Mouse (Mus musculus): ENCODE measurements around the gene Sos1. TPM values are rescaled to one million over a fixed set of nuclear protein-coding genes. Genes with fewer than 3 reads are reported as not detected.

Gene Sos1
- polyA plus RNA-seq, 1 experiment, result 2.9 TPM

DNA sequence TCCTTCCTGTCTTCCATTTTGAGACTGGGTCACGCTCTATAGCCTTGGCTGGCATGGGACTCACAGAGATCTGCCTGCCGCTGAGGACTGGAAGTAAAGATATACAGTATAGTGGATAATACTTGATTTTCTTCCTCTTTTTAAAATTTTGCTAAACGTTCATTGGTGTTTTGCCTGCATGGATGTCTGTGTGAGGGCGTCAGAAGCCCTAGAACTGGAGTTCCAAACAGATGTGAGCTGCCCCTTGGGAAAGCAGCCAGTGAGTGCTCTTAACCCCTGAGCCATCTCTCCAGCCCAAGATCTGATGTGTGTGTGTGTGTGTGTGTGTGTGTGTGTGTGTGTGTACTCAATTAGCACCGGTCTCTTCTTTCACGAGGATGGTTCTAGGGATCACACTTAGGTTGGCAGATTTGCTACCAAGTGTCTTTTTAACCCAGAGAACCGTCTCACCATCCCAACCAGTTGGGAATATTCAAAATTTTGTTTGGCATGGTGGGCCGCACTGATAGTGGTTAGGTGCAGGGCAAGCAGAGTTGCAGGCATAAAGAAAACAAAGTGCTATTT lies 16.4 kb upstream of the Sos1 start:
- Histone ChIP-seq H3K4me1 (ENCODE audit: control insufficient read depth, insufficient read depth, low read length) (no peaks in the 10 kb centered on the region), H3K4me3 (replicated peaks; ENCODE audit: extremely low read depth, low read depth, low read length) (no peak overlapping the region)
- TF ChIP-seq CTCF (IDR thresholded peaks at IDR 0.05; ENCODE audit: insufficient read depth, low read length) (no peak), POLR2A (IDR thresholded peaks at IDR 0.05; ENCODE audit: borderline replicate concordance, extremely low read depth, low read depth, low read length) (no peak)
- 81% methylated on average over 8 of the region's 8 CpGs for WGBS
- no peak for DNase-seq

DNA sequence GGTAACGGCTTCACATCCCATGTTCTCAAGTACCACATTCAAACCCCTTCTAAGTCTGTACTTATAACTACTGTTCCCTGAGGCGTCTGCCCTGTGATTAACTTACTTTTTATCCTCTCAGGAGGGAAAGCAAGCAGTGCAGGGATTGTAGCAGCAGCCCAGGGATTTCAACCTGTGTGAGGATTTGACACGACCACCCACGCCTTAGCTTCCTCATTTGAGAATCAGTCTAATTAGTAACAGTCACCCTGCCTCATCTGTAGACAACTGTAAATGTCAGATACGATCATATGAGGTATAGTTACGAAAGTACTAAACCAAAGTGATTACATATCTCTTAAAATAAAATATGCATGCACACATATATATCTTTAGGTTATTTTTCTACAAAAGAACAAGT lies 15.9 kb upstream of the Sos1 start:
- WGBS, result 75% methylated on average over 6 of the region's 6 CpGs
- no peak for TF ChIP-seq CTCF (IDR thresholded peaks at IDR 0.05; ENCODE audit: insufficient read depth, low read length)
- TF ChIP-seq POLR2A (IDR thresholded peaks at IDR 0.05; ENCODE audit: borderline replicate concordance, extremely low read depth, low read depth, low read length), result no peak
- H3K4me1 ChIP-seq (ENCODE audit: control insufficient read depth, insufficient read depth, low read length), result no peaks in the 10 kb centered on the region
- DNase-seq, result no peak
- H3K4me3 ChIP-seq (replicated peaks; ENCODE audit: extremely low read depth, low read depth, low read length), result no peak overlapping the region

DNA sequence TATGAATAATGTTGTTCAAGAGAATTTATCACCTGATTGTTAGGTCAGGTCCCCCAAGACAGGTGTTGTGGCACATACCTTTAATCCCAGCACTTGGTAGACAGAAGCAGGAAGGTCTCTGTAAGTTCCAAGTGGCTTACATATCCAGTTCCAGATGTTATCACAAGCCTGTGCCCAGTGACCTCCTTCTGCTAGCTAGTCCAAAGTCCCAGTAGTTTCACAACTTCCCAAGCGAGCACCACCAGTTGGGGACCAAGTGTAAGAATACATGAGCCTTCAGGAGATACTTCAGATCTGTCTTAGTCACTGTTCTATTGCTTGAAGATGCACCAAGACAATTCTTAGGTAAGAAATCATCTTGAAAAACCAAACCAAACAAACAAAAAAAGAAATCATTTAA lies 13.6 kb upstream of the Sos1 start:
- no peak for DNase-seq
- Histone ChIP-seq H3K4me3 (replicated peaks; ENCODE audit: extremely low read depth, low read depth, low read length) (no peak overlapping the region), H3K4me1 (ENCODE audit: control insufficient read depth, insufficient read depth, low read length) (no peaks in the 10 kb centered on the region)
- TF ChIP-seq CTCF (IDR thresholded peaks at IDR 0.05; ENCODE audit: insufficient read depth, low read length) (no peak), POLR2A (IDR thresholded peaks at IDR 0.05; ENCODE audit: borderline replicate concordance, extremely low read depth, low read depth, low read length) (no peak)
- WGBS, result 71% methylated on average over 1 of the region's 1 CpGs

DNA sequence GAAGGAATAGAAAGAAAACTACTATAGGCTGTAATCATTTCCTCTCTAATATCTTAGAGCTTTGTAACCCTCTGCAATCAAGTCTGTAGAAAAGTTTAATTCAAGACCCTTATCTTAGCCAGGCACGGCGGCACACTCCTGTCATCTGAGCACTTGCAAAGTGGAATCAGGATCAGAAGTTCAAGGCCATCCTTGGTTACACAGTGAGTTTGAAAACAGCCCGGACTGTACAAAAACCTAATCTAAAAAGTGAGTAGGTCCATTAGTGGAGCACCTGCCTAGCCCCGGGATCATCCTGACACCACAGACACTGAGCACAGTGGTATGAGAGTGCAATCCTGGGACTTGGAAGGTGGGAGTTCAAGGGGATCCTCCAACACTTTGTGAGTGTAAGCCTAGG lies 12.6 kb upstream of the Sos1 start:
- no peak for DNase-seq
- WGBS, result 84% methylated on average over 4 of the region's 4 CpGs
- Histone ChIP-seq H3K4me3 (replicated peaks; ENCODE audit: extremely low read depth, low read depth, low read length) (no peak overlapping the region), H3K4me1 (ENCODE audit: control insufficient read depth, insufficient read depth, low read length) (no peaks in the 10 kb centered on the region)
- no peak for TF ChIP-seq POLR2A (IDR thresholded peaks at IDR 0.05; ENCODE audit: borderline replicate concordance, extremely low read depth, low read depth, low read length)
- TF ChIP-seq CTCF (IDR thresholded peaks at IDR 0.05; ENCODE audit: insufficient read depth, low read length), result no peak

DNA sequence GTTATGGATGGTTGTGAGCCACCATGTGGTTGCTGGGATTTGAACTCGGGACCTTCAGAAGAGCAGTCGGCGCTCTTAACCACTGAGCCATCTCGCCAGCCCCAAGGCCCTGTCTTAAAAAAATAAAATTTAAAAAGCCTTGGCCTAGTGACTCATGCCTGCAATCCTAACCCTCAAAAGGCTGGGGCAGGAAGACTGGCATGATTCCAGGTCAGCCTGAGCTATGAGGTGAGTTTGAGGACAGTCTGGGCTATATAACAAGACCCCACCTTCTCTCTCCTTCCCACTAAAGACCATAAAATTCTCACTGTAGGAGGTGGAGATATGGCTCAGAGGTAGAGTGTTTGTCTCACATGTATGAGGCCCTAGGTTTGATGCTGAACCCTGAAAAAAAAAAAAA lies 12.0 kb upstream of the Sos1 start:
- no peak overlapping the region for H3K4me3 ChIP-seq (replicated peaks; ENCODE audit: extremely low read depth, low read depth, low read length)
- H3K4me1 ChIP-seq (ENCODE audit: control insufficient read depth, insufficient read depth, low read length), result no peaks in the 10 kb centered on the region
- TF ChIP-seq POLR2A (IDR thresholded peaks at IDR 0.05; ENCODE audit: borderline replicate concordance, extremely low read depth, low read depth, low read length) (no peak), CTCF (IDR thresholded peaks at IDR 0.05; ENCODE audit: insufficient read depth, low read length) (no peak)
- no peak for DNase-seq
- 94% methylated on average over 4 of the region's 4 CpGs for WGBS

DNA sequence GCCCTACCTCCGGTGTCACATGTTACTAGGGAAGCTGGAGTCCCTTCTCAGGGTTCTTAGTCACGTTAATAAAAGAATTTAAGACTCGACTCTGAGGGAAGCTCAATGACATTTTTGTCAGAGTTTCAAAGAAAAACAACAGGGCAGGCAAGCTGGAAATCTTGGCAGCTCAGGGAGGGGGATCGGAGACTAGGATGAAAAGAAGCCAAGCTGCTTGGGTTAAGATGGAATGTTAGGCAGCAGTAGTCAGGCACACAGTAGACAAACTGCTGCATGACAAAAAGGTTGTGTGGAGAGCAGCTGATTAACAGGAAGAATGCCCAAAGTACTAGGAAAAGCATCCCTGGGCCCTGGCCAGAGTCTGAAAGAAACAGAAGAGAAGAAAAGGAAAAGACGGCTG lies 9.9 kb upstream of the Sos1 start:
- DNase-seq, result no peak
- WGBS, result 70% methylated on average over 5 of the region's 5 CpGs
- TF ChIP-seq CTCF (IDR thresholded peaks at IDR 0.05; ENCODE audit: insufficient read depth, low read length) (no peak), POLR2A (IDR thresholded peaks at IDR 0.05; ENCODE audit: borderline replicate concordance, extremely low read depth, low read depth, low read length) (no peak)
- H3K4me3 ChIP-seq (replicated peaks; ENCODE audit: extremely low read depth, low read depth, low read length), result no peak overlapping the region
- H3K4me1 ChIP-seq (ENCODE audit: control insufficient read depth, insufficient read depth, low read length), result no peaks in the 10 kb centered on the region

DNA sequence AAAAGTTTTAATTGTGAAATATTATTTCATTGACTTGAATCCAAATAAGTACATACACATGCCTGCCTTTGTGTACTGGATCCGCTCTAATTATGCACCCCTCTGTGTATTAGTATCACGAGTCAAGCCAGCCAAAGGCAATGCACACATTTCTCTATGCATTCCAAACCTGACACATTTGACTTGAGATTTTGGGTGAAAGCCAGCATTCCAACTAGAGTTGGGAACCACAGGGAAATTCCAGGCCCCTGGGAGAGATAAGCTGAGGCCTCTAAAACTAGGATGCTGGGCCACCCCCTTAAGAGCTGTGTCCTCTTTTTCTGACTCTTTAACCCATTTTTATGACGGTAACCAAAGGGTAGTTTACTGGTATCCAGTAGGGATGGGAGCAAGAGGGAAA lies 8.7 kb upstream of the Sos1 start:
- Histone ChIP-seq H3K4me3 (replicated peaks; ENCODE audit: extremely low read depth, low read depth, low read length) (no peak overlapping the region), H3K4me1 (ENCODE audit: control insufficient read depth, insufficient read depth, low read length) (no peaks in the 10 kb centered on the region)
- no peak for DNase-seq
- WGBS, result 60% methylated on average over 3 of the region's 3 CpGs
- TF ChIP-seq CTCF (IDR thresholded peaks at IDR 0.05; ENCODE audit: insufficient read depth, low read length) (no peak), POLR2A (IDR thresholded peaks at IDR 0.05; ENCODE audit: borderline replicate concordance, extremely low read depth, low read depth, low read length) (no peak)

DNA sequence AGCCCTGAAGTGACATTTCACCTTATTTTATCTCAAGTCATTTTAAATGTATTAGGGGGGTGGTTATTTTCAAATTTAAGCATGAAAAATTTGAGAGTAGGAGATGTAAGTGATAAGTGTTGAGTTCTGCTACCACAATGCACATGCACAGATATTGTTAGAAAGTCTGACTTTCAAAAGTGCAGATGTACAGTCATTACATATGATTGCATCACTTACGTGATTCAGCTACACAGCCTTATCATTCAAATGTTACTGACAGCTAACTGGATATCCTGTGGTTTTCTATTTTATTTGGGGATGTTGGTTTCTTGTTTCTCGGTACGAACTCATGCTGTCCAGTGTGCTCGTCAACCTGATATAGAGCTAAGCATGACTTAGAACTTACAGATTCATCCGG lies 4.9 kb upstream of the Sos1 start:
- DNase-seq, result no peak
- H3K4me3 ChIP-seq (replicated peaks; ENCODE audit: extremely low read depth, low read depth, low read length), result no peak overlapping the region
- H3K4me1 ChIP-seq (ENCODE audit: control insufficient read depth, insufficient read depth, low read length), result peaks cover 10% of the 10 kb centered on the region
- TF ChIP-seq CTCF (IDR thresholded peaks at IDR 0.05; ENCODE audit: insufficient read depth, low read length), result no peak
- TF ChIP-seq POLR2A (IDR thresholded peaks at IDR 0.05; ENCODE audit: borderline replicate concordance, extremely low read depth, low read depth, low read length), result no peak
- whole genome bisulfite sequencing, result 90% methylated on average over 5 of the region's 5 CpGs

DNA sequence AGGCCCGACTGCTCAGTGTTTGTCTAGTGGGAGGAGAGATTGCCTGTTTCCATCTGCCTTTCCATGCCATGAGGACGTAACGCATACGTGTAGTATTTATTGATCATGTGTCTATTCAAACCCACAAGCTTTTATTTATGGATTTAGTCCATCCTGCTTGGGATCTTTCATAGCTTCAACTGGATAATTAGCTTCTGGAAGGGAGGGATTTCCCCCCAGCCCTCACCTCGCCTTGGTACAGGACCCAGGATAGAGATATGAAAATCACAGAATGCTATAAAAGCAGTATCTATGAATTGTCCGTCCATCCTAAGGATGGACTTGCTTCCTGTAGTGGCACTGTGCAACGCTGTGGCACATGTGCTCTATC lies 587 bp upstream of the Sos1 start:
- no peak for TF ChIP-seq POLR2A (IDR thresholded peaks at IDR 0.05; ENCODE audit: borderline replicate concordance, extremely low read depth, low read depth, low read length)
- no peak for TF ChIP-seq CTCF (IDR thresholded peaks at IDR 0.05; ENCODE audit: insufficient read depth, low read length)
- DNase-seq, result no peak
- WGBS, result 32% methylated on average over 7 of the region's 7 CpGs
- H3K4me3 ChIP-seq (replicated peaks; ENCODE audit: extremely low read depth, low read depth, low read length), result peak overlapping the region; percentile 97
- peaks cover 10% of the 10 kb centered on the region for H3K4me1 ChIP-seq (ENCODE audit: control insufficient read depth, insufficient read depth, low read length)

DNA sequence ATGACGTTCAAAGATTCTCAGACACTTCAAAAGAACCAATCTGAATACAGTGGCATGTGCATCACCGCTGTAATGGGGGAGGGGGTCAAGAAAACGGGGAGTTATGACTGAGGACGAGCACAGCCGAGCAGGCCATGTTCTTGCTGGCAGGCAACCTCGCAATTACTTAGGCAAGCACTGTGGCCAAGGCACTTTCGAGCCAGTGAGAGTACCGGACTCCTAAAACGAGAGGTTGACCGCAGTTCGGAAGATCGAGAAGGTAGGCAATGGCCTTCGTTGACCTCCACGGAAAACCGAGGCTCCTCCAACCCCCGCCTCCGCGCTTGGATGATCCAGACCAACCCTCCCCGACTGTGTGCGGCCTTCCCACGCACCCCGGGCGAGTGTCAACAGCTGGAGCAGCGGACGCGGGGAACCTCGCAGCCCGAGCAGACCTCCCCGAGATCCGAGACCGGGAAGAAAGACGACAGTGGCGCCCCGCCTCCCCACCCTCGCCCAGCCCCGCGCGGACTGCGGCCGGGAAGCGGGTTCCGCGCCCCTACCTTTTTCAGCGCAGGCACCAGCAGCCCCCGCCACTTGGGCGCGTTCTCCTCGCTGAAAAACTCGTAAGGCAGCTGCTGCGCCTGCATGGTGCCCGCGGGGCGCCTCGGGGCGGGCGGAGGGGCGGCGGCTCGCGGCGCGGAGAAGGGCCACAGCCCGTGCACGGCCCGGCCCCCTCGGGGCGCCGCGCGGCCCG lies 790 bp downstream of the Sos1 start:
- H3K4me1 ChIP-seq (ENCODE audit: control insufficient read depth, insufficient read depth, low read length), result peaks cover 10% of the 10 kb centered on the region
- TF ChIP-seq CTCF (IDR thresholded peaks at IDR 0.05; ENCODE audit: insufficient read depth, low read length), result no peak
- TF ChIP-seq POLR2A (IDR thresholded peaks at IDR 0.05; ENCODE audit: borderline replicate concordance, extremely low read depth, low read depth, low read length), result no peak
- peak; percentile 63 for DNase-seq
- H3K4me3 ChIP-seq (replicated peaks; ENCODE audit: extremely low read depth, low read depth, low read length), result peak overlapping the region; percentile 97
- under 1% methylated on average over 71 of the region's 71 CpGs for WGBS
